Mouse (Mus musculus) macrophage (primary cell): ENCODE results near the gene Crls1. TPM values are rescaled to one million over a fixed set of nuclear protein-coding genes. Genes with fewer than 3 reads are reported as not detected.

Experiments
- H3K27ac ChIP-seq: fragments of 350-480 bp; formaldehyde crosslinking; 2 replicates; pipeline ENCODE4 v1.9.0; 2021
- H3K36me3 ChIP-seq: fragments of 350-480 bp; formaldehyde crosslinking; 2 replicates; pipeline ENCODE4 v1.9.0; 2021; ENCODE audit errors: inconsistent target
- H3K4me3 ChIP-seq: fragments of 350-480 bp; formaldehyde crosslinking; 2 replicates; pipeline ENCODE4 v1.9.0; 2021; ENCODE audit errors: inconsistent target
- H3K79me2 ChIP-seq: fragments of 350-480 bp; formaldehyde crosslinking; 2 replicates; pipeline ENCODE4 v1.9.0; 2021; ENCODE audit errors: inconsistent target
- WGBS: methylation state at CpG from one replicate; pipeline ENCODE4 v1.1.7; 2026; ENCODE audit warnings: inconsistent platforms; ENCODE audit not compliant: missing documents; 5-methylcytosine and 5-hydroxymethylcytosine counted together
- polyA plus RNA-seq: library from polyadenylated mRNA; stranded (reverse); fragments of 250-400 nt; gene quantifications from 3 replicates; pipeline ENCODE4 v1.2.4, GENCODE M21; 2018; ENCODE audit warnings: inconsistent platforms
- total RNA-seq, 78 experiments: library from RNA; depleted of rRNA; stranded (reverse); fragments of 250-400 nt; gene quantifications; 1 replicate in 9 of 78; 2 replicates in 24 of 78; 3 replicates in 43 of 78; 4 replicates in 2 of 78; pipeline ENCODE4 v1.2.4; 2018; ENCODE audit warnings: inconsistent platforms in 56 of 78

Gene Crls1
- total RNA-seq (2018; cell fraction: chromatin; rRNA removed): 1 to 10 TPM in 24 of 26 experiments, under 1 TPM in 2; 0.56 to 8.2 (median 2.7) TPM
- 10 to 100 TPM; 11.2 to 19.3 (median 14.3) TPM for total RNA-seq (2018; cell fraction: cytosol; rRNA removed)
- total RNA-seq (2018; cell fraction: nucleus; rRNA removed): 10 to 100 TPM in 5 of 26 experiments, 1 to 10 TPM in 21; 1.6 to 13.4 (median 6.8) TPM
- 16.5 to 24.2 TPM (median 20.4 TPM) in 3 replicates for polyA plus RNA-seq

GRCm38 (mm10) chr2:132846407-132847358 is at the start of gene Crls1:
Gene Crls1, plus strand, starts transcription at chr2:132846666.
- peaks cover 10% of the 10 kb centered on the region; the same call in 1 of the 2 replicates for H3K36me3 ChIP-seq
- peak within 1 kb of the TSS; percentile 81 for H3K4me3 ChIP-seq
- peaks cover 45% of the 10 kb centered on the region for H3K79me2 ChIP-seq
- H3K27ac ChIP-seq: peak within 1 kb of the TSS; percentile 31
- under 1% methylated on average over 96 of the region's 96 CpGs for WGBS

- Histone ChIP-seq H3K36me3 (peaks cover 33% of the 10 kb centered on the region), H3K79me2 (no peaks in the 10 kb centered on the region), H3K4me3 (no peak overlapping the region), H3K27ac (no peak overlapping the region)
- WGBS: 100% methylated on average over 2 of the region's 2 CpGs
Measured at GRCm38 (mm10) chr2:132802976-132803375, 43.5 kb upstream of the Crls1 start.

GRCm38 (mm10) chr2:132815608-132816314 is 30.7 kb upstream of the Crls1 start, which contains the start of the genes Trmt6 and Mcm8:
Gene Trmt6, minus strand, starts transcription at chr2:132816055.
Gene Mcm8, plus strand, starts transcription at chr2:132816141.
- H3K36me3 ChIP-seq: peaks cover 19% of the 10 kb centered on the region; the same call in 1 of the 2 replicates
- H3K27ac ChIP-seq: peak within 1 kb of the TSS; percentile 27
- WGBS: under 1% methylated on average over 59 of the region's 59 CpGs
- H3K79me2 ChIP-seq: peaks cover 31% of the 10 kb centered on the region
- H3K4me3 ChIP-seq: peak within 1 kb of the TSS; percentile 97

GRCm38 (mm10) chr2:132841071-132841470 is 5.4 kb upstream of the Crls1 start:
- no peak overlapping the region for H3K4me3 ChIP-seq
- WGBS: 94% methylated on average over 4 of the region's 4 CpGs
- no peak overlapping the region for H3K27ac ChIP-seq
- no peaks in the 10 kb centered on the region for H3K79me2 ChIP-seq
- no peaks in the 10 kb centered on the region for H3K36me3 ChIP-seq

GRCm38 (mm10) chr2:132847581-132847980 is 1.1 kb downstream of the Crls1 start:
- WGBS: 67% methylated on average over 7 of the region's 7 CpGs
- H3K4me3 ChIP-seq: peak overlapping the region; percentile 81
- peak overlapping the region; percentile 31; the same call in 1 of the 2 replicates for H3K27ac ChIP-seq
- H3K79me2 ChIP-seq: peaks cover 54% of the 10 kb centered on the region
- H3K36me3 ChIP-seq: peaks cover 10% of the 10 kb centered on the region; the same call in 1 of the 2 replicates

- no peak overlapping the region for H3K27ac ChIP-seq
- H3K4me3 ChIP-seq: no peak overlapping the region
- peaks cover 10% of the 10 kb centered on the region; the same call in 1 of the 2 replicates for H3K36me3 ChIP-seq
- peaks cover 62% of the 10 kb centered on the region for H3K79me2 ChIP-seq
- WGBS: 98% methylated on average over 4 of the region's 4 CpGs
Measured at GRCm38 (mm10) chr2:132848361-132848760, 1.9 kb downstream of the Crls1 start.

GRCm38 (mm10) chr2:132849141-132849540 is 2.7 kb downstream of the Crls1 start:
- Histone ChIP-seq H3K36me3 (peaks cover 10% of the 10 kb centered on the region; the same call in 1 of the 2 replicates), H3K27ac (no peak overlapping the region), H3K4me3 (no peak overlapping the region), H3K79me2 (peaks cover 70% of the 10 kb centered on the region)
- 94% methylated on average over 6 of the region's 6 CpGs for WGBS

- Histone ChIP-seq H3K79me2 (peaks cover 93% of the 10 kb centered on the region), H3K27ac (no peak overlapping the region), H3K36me3 (peaks cover 10% of the 10 kb centered on the region; the same call in 1 of the 2 replicates), H3K4me3 (no peak overlapping the region)
- WGBS: 100% methylated on average over 1 of the region's 1 CpGs
Measured at GRCm38 (mm10) chr2:132853051-132853450, 6.6 kb downstream of the Crls1 start.

- H3K79me2 ChIP-seq: peaks cover 82% of the 10 kb centered on the region
- H3K27ac ChIP-seq: no peak overlapping the region
- H3K4me3 ChIP-seq: no peak overlapping the region
- H3K36me3 ChIP-seq: no peaks in the 10 kb centered on the region; the same call in 1 of the 2 replicates
- WGBS: 86% methylated on average over 5 of the region's 5 CpGs
Measured at GRCm38 (mm10) chr2:132856333-132856732, 9.9 kb downstream of the Crls1 start.

- Histone ChIP-seq H3K36me3 (peaks cover 10% of the 10 kb centered on the region; the same call in 1 of the 2 replicates), H3K4me3 (no peak overlapping the region), H3K79me2 (peaks cover 41% of the 10 kb centered on the region), H3K27ac (no peak overlapping the region)
Measured at GRCm38 (mm10) chr2:132860435-132860834, 14.0 kb downstream of the Crls1 start.

- Histone ChIP-seq H3K79me2 (peaks cover 36% of the 10 kb centered on the region), H3K36me3 (peaks cover 19% of the 10 kb centered on the region), H3K27ac (no peak overlapping the region), H3K4me3 (no peak overlapping the region)
- 95% methylated on average over 2 of the region's 2 CpGs for WGBS
Measured at GRCm38 (mm10) chr2:132861456-132861855, 15.0 kb downstream of the Crls1 start.

- WGBS: 100% methylated on average over 2 of the region's 2 CpGs
Measured at GRCm38 (mm10) chr2:132863325-132863724, 16.9 kb downstream of the Crls1 start.

GRCm38 (mm10) chr2:132867521-132867920 is 21.1 kb downstream of the Crls1 start:
- Histone ChIP-seq H3K27ac (no peak overlapping the region), H3K36me3 (peaks cover 26% of the 10 kb centered on the region), H3K79me2 (no peaks in the 10 kb centered on the region), H3K4me3 (no peak overlapping the region)
- 31% methylated on average over 5 of the region's 5 CpGs for WGBS

More at GRCm38 (mm10) chr2:132863325-132863724, 16.9 kb downstream of the Crls1 start:
- Histone ChIP-seq H3K27ac (no peak overlapping the region), H3K79me2 (peaks cover 17% of the 10 kb centered on the region), H3K4me3 (no peak overlapping the region), H3K36me3 (peaks cover 26% of the 10 kb centered on the region)

GRCm38 (mm10) chr2:132869682-132870081 is 23.2 kb downstream of the Crls1 start:
- Histone ChIP-seq H3K27ac (no peak overlapping the region), H3K4me3 (no peak overlapping the region), H3K79me2 (no peaks in the 10 kb centered on the region), H3K36me3 (peaks cover 19% of the 10 kb centered on the region)
- 84% methylated on average over 5 of the region's 5 CpGs for WGBS
